Mouse (Mus musculus): ENCODE data around the gene Vmn1r183.
A peak's percentile ranks its signal among the peaks of the same experiment; 100 is the strongest.
"Not testable (repeated sequence)": the region's sequence is repeated elsewhere in the genome, so short reads cannot be mapped to it uniquely, and the experiment has no call there.

The Vmn1r183 gene

GRCm38 (mm10) chr7:24052660-24053304, at the start of gene Vmn1r183:
Gene Vmn1r183 (plus strand): TSS chr7:24053254.
- no peak for DNase-seq (ENCODE audit: low read depth, low spot score)

DNA sequence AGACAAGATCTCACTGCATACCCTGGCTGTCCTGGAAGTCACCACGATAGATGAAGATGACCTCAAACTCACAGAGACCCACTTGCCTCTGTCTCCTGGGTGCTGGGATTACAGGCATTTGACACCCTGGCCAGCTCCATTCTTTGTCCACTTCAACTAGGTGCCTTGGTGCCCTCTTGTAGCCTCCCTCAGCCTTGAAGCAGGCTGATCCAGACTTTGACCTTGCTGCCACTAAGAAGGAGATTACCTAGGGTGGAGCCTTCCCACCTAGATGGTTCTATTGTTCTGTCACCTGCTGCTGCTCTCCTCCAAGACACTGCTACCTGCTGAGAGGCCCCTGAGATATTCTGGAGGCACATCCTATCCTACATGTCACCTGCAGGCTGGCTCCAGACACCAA, 21.4 kb downstream of the Vmn1r183 start:
- DNase-seq (ENCODE audit: low read depth, low spot score), result not testable (repeated sequence)

- DNase-seq (ENCODE audit: low read depth, low spot score), result peak; percentile 96
Observed at GRCm38 (mm10) chr7:24081634-24082431, 28.8 kb downstream of the Vmn1r183 start, which contains the start of gene Zfp180. Gene Zfp180 (plus strand): TSS chr7:24081924.

- DNase-seq (ENCODE audit: low read depth, low spot score), result no peak
Observed at GRCm38 (mm10) chr7:24082457-24083235, 29.6 kb downstream of the Vmn1r183 start.

DNA sequence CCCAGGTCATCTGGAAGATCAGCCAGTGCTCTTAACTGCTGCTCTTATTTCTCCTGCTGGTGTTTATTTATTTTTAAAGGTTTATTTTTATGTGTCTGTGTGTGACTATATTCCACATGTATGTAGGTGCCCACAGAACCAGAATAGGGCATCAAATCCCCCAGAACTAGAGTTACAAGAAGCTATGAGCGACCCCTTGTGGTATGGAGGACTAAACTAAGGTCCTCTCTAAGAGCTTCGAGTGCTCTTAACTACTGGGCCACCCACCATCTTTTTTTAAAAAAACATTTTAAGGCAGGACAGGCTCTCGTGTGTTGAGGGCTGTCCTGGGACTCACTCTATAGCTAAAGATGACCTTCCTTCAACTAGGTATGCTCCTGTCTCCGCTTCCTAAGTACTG, 33.8 kb downstream of the Vmn1r183 start:
- no peak for DNase-seq (ENCODE audit: low read depth, low spot score)

- no peak for DNase-seq (ENCODE audit: low read depth, low spot score)
Observed at GRCm38 (mm10) chr7:24087485-24088125, 34.6 kb downstream of the Vmn1r183 start.

- no peak for DNase-seq (ENCODE audit: low read depth, low spot score)
Observed at GRCm38 (mm10) chr7:24104403-24104802, 51.3 kb downstream of the Vmn1r183 start.

- DNase-seq (ENCODE audit: low read depth, low spot score), result no peak
Observed at GRCm38 (mm10) chr7:24105144-24105703, 52.2 kb downstream of the Vmn1r183 start.

DNA sequence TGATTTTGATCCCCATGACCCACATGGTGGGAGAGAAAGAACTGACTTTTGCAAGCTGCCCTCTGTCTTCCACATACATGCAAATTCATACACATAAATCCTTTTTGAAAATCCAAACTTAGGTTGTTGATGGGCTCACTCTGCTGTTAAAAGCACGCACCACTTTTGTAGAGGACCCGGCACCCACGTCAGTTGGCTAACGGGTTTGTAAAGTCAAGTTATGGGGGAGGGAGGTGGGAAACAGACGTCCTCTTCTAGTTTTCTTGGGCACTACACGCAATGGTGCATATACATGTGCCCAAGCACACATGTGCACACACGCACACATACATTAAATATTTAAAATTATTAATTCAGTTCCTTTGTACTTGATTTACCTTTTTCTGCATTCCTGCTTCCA, 57.8 kb downstream of the Vmn1r183 start:
- DNase-seq (ENCODE audit: low read depth, low spot score), result no peak

GRCm38 (mm10) chr7:24111772-24112155, 58.7 kb downstream of the Vmn1r183 start:
- no peak for DNase-seq (ENCODE audit: low read depth, low spot score)

GRCm38 (mm10) chr7:24112156-24112856, 59.3 kb downstream of the Vmn1r183 start, which contains the start of gene Zfp112:
Gene Zfp112 (plus strand): TSS chr7:24112314.
- DNase-seq (ENCODE audit: low read depth, low spot score), result no peak

- DNase-seq (ENCODE audit: low read depth, low spot score), result no peak
Observed at GRCm38 (mm10) chr7:24113001-24113400, 59.9 kb downstream of the Vmn1r183 start.
